Mouse (Mus musculus) kidney, adult 9 months (tissue): Measurements from ENCODE around the gene Vnn1.
A peak's percentile ranks its signal among the peaks of the same experiment; 100 is the strongest.

ENCODE experiments used
- DNase-seq: peaks from one replicate; pipeline ENCODE4 v3.0.0; 2022

Vnn1 gene

DNA sequence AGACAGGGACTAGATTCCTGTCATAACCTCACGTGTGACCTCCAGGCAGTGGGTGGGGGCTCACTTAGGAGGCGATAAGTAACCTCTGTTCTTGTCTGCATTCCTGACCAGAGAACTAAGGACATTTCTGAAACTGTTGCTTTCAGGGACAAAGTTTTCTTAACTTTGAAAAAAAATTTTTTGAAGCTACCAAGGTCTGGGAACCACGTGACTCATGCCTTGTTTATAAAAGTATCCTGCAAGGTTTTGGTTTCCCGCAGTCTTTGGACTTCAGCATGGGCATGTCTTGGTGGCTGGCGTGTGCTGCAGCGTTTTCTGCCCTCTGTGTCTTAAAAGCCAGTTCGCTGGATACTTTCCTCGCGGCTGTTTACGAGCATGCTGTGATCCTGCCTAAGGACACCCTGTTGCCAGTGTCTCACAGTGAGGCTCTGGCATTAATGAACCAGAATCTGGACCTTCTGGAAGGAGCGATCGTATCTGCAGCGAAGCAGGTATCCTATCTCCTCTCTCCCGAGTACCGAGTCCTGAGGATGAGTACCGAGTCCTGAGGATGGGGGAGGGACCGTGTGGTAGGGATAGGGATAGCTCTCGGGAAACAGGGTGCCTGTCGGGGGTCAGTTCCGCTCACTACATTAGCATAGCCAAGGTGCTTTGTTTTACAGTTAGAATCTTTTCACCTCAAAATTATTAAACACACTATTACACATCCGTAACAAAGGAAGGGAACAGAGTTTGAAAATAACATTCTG, at the start of gene Vnn1:
Gene Vnn1 (plus strand): TSS at position 88 of the 749 bp plus-strand sequence.
- peak; percentile 87 for DNase-seq

GRCm38 (mm10) chr10:23851228-23851912, 43.1 kb upstream of the Vnn1 start, which contains the start of gene Vnn3:
Gene Vnn3 (plus strand): TSS chr10:23851462.
- no peak for DNase-seq

DNA sequence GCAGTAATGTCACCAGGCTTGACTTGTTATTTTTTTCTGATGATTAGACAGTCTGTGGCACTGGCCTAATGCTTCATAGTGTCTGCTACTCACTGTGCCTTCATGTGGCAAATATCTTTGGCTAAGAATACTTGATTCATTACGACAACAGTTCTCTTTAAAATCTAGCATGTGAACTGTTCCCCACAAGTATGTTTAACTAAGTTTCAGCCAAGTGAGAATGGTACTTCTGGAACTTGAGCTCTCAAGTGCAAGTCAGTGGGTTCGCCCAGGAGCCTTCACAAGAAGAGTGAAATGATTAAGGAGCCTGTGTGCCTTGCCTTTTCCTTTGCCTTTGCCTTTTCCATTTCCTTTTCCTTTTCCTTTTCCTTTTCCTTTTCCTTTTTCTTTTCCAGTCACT, 42.4 kb upstream of the Vnn1 start:
- DNase-seq, result no peak

GRCm38 (mm10) chr10:23864362-23865312, 29.9 kb upstream of the Vnn1 start:
- DNase-seq, result no peak

DNA sequence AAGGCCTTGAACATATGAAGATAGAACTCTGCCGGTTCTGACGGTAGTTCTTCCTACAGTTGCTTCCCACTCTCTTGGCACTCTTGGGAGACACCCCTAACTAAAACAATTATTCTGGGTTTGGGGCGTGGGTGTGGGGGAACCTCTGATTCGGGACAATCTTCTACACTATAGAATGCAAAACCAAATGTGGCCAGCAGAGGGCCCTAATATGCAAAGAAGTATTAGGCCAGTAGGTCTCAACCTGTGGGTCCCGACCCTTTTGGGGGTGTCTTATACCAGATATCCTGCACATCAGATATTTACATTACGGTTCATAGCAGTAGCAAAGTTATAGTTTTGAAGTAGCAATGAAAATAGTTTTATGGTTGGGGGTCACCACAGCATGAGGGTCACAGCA, 13.8 kb upstream of the Vnn1 start:
- peak; percentile 64 for DNase-seq

DNA sequence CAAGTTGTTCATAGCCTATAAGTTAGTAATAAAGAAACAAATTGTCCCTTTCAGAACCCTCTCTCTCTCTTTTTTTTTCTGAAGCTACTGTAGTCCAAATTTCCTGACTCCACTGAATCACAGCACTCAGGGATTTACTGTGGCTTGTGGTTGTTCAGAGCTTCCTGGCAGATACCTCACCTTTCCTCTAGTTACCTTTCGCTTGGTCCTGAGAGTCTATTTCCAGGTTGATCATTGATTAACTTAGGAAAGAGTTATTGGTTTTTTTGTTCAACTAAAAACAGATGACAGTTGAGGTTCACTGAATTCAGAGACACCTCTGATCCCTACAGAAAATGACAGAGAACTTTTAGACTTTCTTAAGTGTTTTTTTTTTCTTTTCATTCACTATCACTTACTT, 9.6 kb upstream of the Vnn1 start:
- DNase-seq, result peak; percentile 63

DNA sequence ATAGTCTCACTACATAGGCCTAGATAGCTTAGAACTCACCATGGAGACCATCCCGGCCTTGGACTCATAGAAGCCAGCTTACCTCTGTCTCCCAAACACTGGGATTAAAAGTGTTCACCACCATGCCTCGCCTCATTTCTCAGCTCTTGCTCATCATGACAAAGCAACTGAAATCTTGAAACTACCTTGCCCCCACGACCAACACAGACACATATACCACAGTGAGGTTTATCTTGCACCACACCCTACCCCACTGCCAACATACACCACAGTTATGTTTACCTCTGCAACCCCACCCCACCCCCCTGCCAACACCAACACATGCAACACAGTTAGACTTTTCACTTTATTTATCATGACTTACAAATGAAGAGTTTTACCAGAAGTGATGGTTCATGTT, 8.4 kb upstream of the Vnn1 start:
- DNase-seq, result no peak

GRCm38 (mm10) chr10:23892987-23893386, 1.5 kb upstream of the Vnn1 start:
- no peak for DNase-seq

DNA sequence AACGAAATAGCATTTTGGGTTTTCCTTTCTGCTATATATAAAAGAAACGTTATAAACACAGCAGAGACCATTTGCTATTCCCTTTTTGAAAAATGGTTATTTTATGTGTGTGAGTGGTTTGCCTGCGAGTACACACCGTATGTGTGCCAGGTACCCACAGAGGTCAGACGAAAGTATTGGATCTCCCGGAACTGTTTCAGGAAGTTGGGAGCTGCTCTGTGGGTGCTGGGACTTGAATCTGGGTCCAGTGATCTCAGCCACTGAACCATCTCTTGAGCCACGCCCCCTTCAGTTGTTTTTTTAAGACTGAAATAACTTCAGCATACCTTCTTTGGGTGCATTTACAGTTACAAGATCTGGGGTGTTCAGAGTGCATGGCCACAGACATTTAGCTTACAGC, 888 bp downstream of the Vnn1 start:
- peak; percentile 61 for DNase-seq

DNA sequence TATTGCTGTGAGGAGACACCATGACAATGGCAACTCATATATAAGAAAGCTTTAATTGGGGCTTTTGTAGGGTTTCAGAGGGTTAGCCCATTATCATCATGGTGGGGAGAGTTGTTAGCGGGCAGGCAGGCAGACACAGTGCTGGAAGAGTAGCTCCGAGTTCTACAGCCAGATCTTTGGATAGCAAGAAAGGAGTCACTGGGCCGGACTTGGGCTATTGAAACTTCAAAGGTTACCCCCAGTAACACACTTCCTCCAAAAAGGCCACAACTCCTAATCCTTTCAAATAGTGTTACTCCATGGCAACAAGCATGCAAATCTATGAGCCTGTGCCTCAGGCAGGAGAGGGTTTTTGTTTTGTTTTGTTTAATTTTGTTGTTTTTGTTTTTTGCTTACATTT, 6.6 kb downstream of the Vnn1 start:
- DNase-seq, result no peak

- peak; percentile 57 for DNase-seq
Observed at GRCm38 (mm10) chr10:23905661-23906060, 11.2 kb downstream of the Vnn1 start.

DNA sequence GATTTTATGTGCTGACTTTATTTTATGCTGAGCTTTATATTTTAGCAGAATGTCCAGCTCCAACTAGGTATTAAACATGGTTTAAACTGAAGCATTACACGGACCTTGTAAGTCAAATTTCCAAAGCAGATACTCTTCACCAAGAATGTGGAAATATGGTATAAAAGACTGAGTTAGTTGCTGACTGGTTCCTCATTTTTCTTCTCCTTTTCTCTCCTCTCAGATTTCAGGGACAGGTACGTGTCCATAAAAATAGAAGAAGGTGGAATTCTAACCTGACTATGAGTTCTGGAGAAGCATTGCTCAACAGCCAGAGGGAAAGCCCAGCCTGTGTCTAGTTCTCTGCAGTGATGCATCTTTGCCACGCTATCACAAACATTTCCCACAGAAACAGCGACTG, 25.6 kb downstream of the Vnn1 start, which contains the start of gene Taar1:
Gene Taar1 (plus strand): TSS at position 301 of the 400 bp plus-strand sequence.
- no peak for DNase-seq

GRCm38 (mm10) chr10:23922468-23922867, 28.0 kb downstream of the Vnn1 start:
- DNase-seq, result no peak

GRCm38 (mm10) chr10:23923941-23924340, 29.5 kb downstream of the Vnn1 start:
- no peak for DNase-seq

- no peak for DNase-seq
Observed at GRCm38 (mm10) chr10:23937613-23938012, 43.1 kb downstream of the Vnn1 start.

DNA sequence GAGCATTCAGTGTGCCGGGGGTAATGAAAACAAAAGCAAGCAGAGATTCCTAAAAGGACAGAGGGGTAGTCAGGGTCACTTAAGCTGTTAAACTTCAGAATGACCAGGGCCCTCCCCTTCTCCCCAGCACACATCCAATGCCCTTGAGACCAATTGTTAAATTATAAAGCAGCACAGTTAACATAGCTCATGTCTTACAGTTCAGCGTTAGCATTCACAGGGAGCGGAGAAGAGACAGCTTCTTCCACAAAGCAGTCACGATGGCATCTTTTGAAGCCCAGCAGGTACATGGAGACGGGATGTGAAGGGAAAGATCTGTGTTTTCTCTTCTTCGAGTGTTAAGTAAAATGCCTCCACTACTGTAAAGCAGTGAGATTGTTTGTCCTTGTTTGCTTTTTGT, 43.8 kb downstream of the Vnn1 start, which contains the start of gene Taar2:
Gene Taar2 (plus strand): TSS at position 261 of the 400 bp plus-strand sequence.
- DNase-seq, result no peak

DNA sequence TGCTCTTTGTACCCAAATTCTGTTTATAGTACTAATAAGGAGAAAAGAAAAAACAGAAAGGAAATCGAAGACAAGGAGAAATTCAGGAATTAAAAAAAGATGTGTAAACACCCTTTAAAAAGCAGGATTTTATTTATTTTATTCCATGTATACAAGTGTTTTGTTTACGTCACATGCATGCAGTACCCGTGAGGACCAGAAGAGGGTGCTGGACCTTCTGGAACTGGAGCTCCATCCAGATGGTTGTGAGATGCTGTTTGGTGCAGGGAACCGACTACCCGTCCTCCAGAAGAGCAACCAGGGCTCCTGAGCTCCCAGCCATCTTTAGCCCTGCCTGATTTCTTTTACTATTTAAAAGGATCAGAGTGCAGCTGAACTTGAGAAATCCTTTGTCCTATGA, 48.0 kb downstream of the Vnn1 start:
- peak; percentile 6 for DNase-seq

GRCm38 (mm10) chr10:23948026-23948425, 53.5 kb downstream of the Vnn1 start:
- no peak for DNase-seq

GRCm38 (mm10) chr10:23949508-23950005, 55.1 kb downstream of the Vnn1 start, which contains the start of gene Taar3:
Gene Taar3 (plus strand): TSS chr10:23949558.
- no peak for DNase-seq

GRCm38 (mm10) chr10:23951714-23952113, 57.2 kb downstream of the Vnn1 start:
- no peak for DNase-seq
